Mouse (Mus musculus): ENCODE measurements around the gene Mrgpra1. TPM values are rescaled to one million over a fixed set of nuclear protein-coding genes. Genes with fewer than 3 reads are reported as not detected.
"Not testable (repeated sequence)": the region's sequence is repeated elsewhere in the genome, so short reads cannot be mapped to it uniquely, and the experiment has no call there.

Mrgpra1 gene
- not detected for polyA plus RNA-seq (2017; shearing (Covaris generic))

DNA sequence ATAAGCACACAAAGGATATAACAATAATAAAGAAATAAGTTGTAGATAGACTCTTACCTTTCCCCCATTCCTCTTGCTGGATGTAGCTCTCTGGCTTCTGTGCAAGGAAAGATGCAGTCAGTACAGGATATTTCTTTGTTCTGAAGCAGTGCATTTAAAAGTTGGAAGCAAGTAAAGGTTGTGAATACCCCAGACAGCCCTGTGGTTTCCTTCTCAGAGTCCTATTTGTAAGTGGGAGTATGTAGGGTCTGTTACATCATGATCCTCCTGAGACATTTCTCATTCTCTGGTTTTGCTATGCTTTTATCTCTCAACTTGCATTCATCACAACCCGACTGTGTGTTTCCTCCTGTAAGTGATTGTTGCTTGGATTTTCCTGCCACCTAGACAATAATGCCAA is at the start of gene Mrgpra1:
Mrgpra1 (minus strand) TSS at position 101 of the 400 bp plus-strand sequence.
- no peak for ATAC-seq

GRCm38 (mm10) chr7:47401125-47401524 is 47.1 kb upstream of the Mrgpra1 start:
- no peak for ATAC-seq

- ATAC-seq = no peak
Measured at GRCm38 (mm10) chr7:47348421-47348820, 5.6 kb downstream of the Mrgpra1 start.

GRCm38 (mm10) chr7:47345905-47346478 is 8.0 kb downstream of the Mrgpra1 start:
- ATAC-seq = no peak

DNA sequence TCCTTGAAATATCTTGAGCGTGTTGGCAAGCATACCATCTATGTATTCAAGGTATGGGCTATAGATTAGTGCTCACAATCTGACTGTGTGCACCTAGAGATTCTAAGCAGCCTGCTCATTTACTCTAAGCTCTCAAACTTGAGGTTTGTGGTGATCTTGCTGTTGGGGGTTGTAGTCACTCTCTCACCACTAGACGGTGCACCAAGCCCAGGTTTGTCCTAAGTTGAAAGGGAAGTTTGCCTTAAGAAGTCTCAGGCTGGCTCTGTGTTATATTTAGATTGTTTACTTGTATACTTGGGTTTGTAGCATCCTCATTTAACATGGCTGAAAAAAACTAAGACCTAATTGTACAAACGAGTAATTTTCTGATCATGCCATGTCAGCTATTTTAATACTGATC is 12.2 kb downstream of the Mrgpra1 start:
- not testable (repeated sequence) for ATAC-seq

DNA sequence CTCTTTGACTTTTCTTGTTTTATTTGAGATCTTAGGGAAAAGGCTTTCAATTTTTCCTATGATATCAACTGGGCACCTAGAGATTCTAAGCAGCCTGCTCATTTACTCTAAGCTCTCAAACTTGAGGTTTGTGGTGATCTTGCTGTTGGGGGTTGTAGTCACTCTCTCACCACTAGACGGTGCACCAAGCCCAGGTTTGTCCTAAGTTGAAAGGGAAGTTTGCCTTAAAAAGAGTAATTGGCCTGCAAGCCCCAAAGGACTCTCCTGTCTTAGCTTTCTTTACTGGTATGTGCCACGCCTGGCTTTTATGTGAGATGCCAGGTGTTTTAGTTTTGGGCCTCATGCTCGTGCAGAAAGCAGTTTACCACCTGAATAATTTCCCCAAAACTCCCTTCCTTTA is 12.7 kb downstream of the Mrgpra1 start:
- not testable (repeated sequence) for ATAC-seq

DNA sequence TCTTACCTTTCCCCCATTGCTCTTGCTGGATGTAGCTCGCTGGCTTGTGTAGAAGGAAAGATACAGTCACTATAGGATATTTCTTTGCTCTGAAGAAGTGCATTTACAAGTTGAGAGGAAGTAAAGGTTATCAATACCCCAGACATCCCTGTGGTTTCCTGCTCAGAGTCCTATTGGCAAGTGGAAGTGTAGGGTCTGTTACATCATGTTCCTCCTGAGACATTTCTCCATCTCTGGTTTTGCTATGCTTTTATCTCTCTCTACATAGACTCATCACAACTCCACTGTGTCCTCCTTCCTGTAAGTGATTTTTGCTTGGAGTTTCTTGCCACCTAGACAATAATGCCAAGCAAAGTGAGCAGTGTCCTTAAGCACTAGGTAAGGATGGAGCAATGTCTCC is 35.7 kb downstream of the Mrgpra1 start:
- no peak for ATAC-seq

GRCm38 (mm10) chr7:47312289-47312688 is 41.8 kb downstream of the Mrgpra1 start:
- no peak for ATAC-seq

GRCm38 (mm10) chr7:47309855-47310254 is 44.2 kb downstream of the Mrgpra1 start:
- no peak for ATAC-seq

- not testable (repeated sequence) for ATAC-seq
Measured at GRCm38 (mm10) chr7:47304661-47305060, 49.4 kb downstream of the Mrgpra1 start.

- not testable (repeated sequence) for ATAC-seq
Measured at GRCm38 (mm10) chr7:47299612-47300011, 54.4 kb downstream of the Mrgpra1 start.

Other genes with a start within 250 kb of the Mrgpra1 start
- gene Ptpn5, start 220.6 kb downstream of the Mrgpra1 start, polyA plus RNA-seq (2017; shearing (Covaris generic)) = 10 to 100 TPM in 1 of 2 experiments, 1 to 10 TPM in 1; 9.8 to 17.8 TPM
- not detected for gene Mrgpra6, start 149.3 kb downstream of the Mrgpra1 start, polyA plus RNA-seq (2017; shearing (Covaris generic))
- not detected for gene Mrgpra9, start 101.4 kb downstream of the Mrgpra1 start, polyA plus RNA-seq (2017; shearing (Covaris generic))
- under 1 TPM in 1 of 2 experiments, not detected in 1; 0.43 TPM for gene Mrgpra2a, start 97.9 kb upstream of the Mrgpra1 start, polyA plus RNA-seq (2017; shearing (Covaris generic))
- not detected for gene Mrgpra2b, start 174.6 kb upstream of the Mrgpra1 start, polyA plus RNA-seq (2017; shearing (Covaris generic))
- not detected for gene Mrgpra3, start 247.1 kb upstream of the Mrgpra1 start, polyA plus RNA-seq (2017; shearing (Covaris generic))

All from CD4-positive, CD25-positive, alpha-beta regulatory T cell, adult 4 months (primary cell).